Mouse (Mus musculus) forebrain, embryonic 15.5 days (tissue): ENCODE results near the gene Slc6a20a. TPM values are rescaled to one million over a fixed set of nuclear protein-coding genes. Genes with fewer than 3 reads are reported as not detected.
A peak's percentile ranks its signal among the peaks of the same experiment; 100 is the strongest.
"Not testable (repeated sequence)": the region's sequence is repeated elsewhere in the genome, so short reads cannot be mapped to it uniquely, and the experiment has no call there.

Experiments
- ATAC-seq: fragments of 200-750 bp; cut with Nextera tagmentation; replicated peaks from 2 replicates; pipeline ENCODE4 v1.8.0; 2017; ENCODE audit warnings: mild to moderate bottlenecking, moderate TSS enrichment, moderate library complexity
- H3K27ac ChIP-seq: fragments of 300-500 bp; sonication (generic); replicated peaks from 2 replicates; pipeline ENCODE4 v1.5.1; 2015; ENCODE audit warnings: mild to moderate bottlenecking, inconsistent platforms
- H3K27me3 ChIP-seq: fragments of 300-500 bp; sonication (generic); 2 replicates; pipeline ENCODE4 v1.6.1; 2015; ENCODE audit warnings: inconsistent platforms
- H3K36me3 ChIP-seq: fragments of 300-500 bp; sonication (generic); 2 replicates; pipeline ENCODE4 v1.6.1; 2015; ENCODE audit warnings: mild to moderate bottlenecking, inconsistent platforms
- H3K4me1 ChIP-seq: fragments of 300-500 bp; sonication (generic); 2 replicates; pipeline ENCODE4 v1.6.1; 2015; ENCODE audit warnings: inconsistent platforms
- H3K4me2 ChIP-seq: fragments of 300-500 bp; sonication (generic); replicated peaks from 2 replicates; pipeline ENCODE4 v1.6.1; 2015; ENCODE audit warnings: mild to moderate bottlenecking, inconsistent platforms
- H3K4me3 ChIP-seq: fragments of 300-500 bp; sonication (generic); 2 replicates; pipeline ENCODE4 v1.5.1; 2015; ENCODE audit warnings: mild to moderate bottlenecking, inconsistent platforms
- H3K9ac ChIP-seq: fragments of 300-500 bp; sonication (generic); replicated peaks from 2 replicates; pipeline ENCODE4 v1.6.1; 2015; ENCODE audit warnings: mild to moderate bottlenecking, inconsistent platforms
- H3K9me3 ChIP-seq: fragments of 300-500 bp; sonication (generic); 2 replicates; pipeline ENCODE4 v1.6.1; 2016; ENCODE audit warnings: inconsistent platforms
- WGBS: fragments of 180-500 bp; shearing (Covaris S2); methylation state at CpG from one replicate; pipeline ENCODE4 v1.1.7; 2015; ENCODE audit warnings: mixed read lengths; 5-methylcytosine and 5-hydroxymethylcytosine counted together
- polyA plus RNA-seq: library from polyadenylated mRNA; unstranded; fragments of >200 nt; fragmentation: Nextera tagmentation; extraction: Ambion mirVana; gene quantifications from 2 replicates; pipeline ENCODE4 v1.2.1, GENCODE M21; 2015

Slc6a20a gene
- polyA plus RNA-seq, 1 experiment from 2014 or later: 2.8 TPM

GRCm38 (mm10) chr9:123679198-123679597 is 513 bp upstream of the Slc6a20a start:
- Histone ChIP-seq H3K9me3 (no peaks in the 10 kb centered on the region), H3K36me3 (no peaks in the 10 kb centered on the region), H3K27me3 (peaks cover 41% of the 10 kb centered on the region), H3K4me2 (peak overlapping the region; percentile 79), H3K27ac (no peak overlapping the region), H3K4me3 (no peak overlapping the region), H3K4me1 (peaks cover 8% of the 10 kb centered on the region), H3K9ac (no peak overlapping the region)
- no peak for ATAC-seq
- 22% methylated on average over 2 of the region's 2 CpGs for WGBS

- no peak overlapping the region for H3K9ac ChIP-seq
- H3K27me3 ChIP-seq: no peaks in the 10 kb centered on the region
- no peaks in the 10 kb centered on the region for H3K4me1 ChIP-seq
- WGBS: 54% methylated on average over 5 of the region's 5 CpGs
- H3K27ac ChIP-seq: no peak overlapping the region
- H3K4me3 ChIP-seq: no peak overlapping the region
- ATAC-seq: no peak
- no peak overlapping the region for H3K4me2 ChIP-seq
- H3K9me3 ChIP-seq: no peaks in the 10 kb centered on the region
- H3K36me3 ChIP-seq: no peaks in the 10 kb centered on the region
Measured at GRCm38 (mm10) chr9:123665645-123666044, 13.0 kb downstream of the Slc6a20a start.

- WGBS: 63% methylated on average over 18 of the region's 18 CpGs
- ATAC-seq: peak; percentile 91
- not testable (repeated sequence) for H3K9me3 ChIP-seq, H3K27me3 ChIP-seq, H3K27ac ChIP-seq, H3K9ac ChIP-seq, H3K4me2 ChIP-seq, H3K4me1 ChIP-seq, H3K4me3 ChIP-seq, H3K36me3 ChIP-seq
Measured at GRCm38 (mm10) chr9:123659986-123660676, 18.6 kb downstream of the Slc6a20a start.

- no peak for ATAC-seq
- Histone ChIP-seq H3K36me3 (no peaks in the 10 kb centered on the region), H3K4me3 (no peak overlapping the region)
Measured at GRCm38 (mm10) chr9:123658981-123659380, 19.7 kb downstream of the Slc6a20a start.

GRCm38 (mm10) chr9:123657457-123657856 is 21.2 kb downstream of the Slc6a20a start:
- Histone ChIP-seq H3K9ac (no peak overlapping the region), H3K36me3 (no peaks in the 10 kb centered on the region), H3K27me3 (no peaks in the 10 kb centered on the region), H3K27ac (no peak overlapping the region), H3K4me2 (no peak overlapping the region), H3K4me3 (no peak overlapping the region), H3K4me1 (peaks cover 7% of the 10 kb centered on the region; the same call in 1 of the 2 replicates), H3K9me3 (no peaks in the 10 kb centered on the region)
- ATAC-seq: no peak
- WGBS: 83% methylated on average over 3 of the region's 3 CpGs

More at GRCm38 (mm10) chr9:123658981-123659380, 19.7 kb downstream of the Slc6a20a start:
- no peaks in the 10 kb centered on the region for H3K9me3 ChIP-seq
- no peak overlapping the region for H3K4me2 ChIP-seq
- peaks cover 7% of the 10 kb centered on the region; the same call in 1 of the 2 replicates for H3K4me1 ChIP-seq
- H3K27ac ChIP-seq: no peak overlapping the region
- no peak overlapping the region for H3K9ac ChIP-seq
- no peaks in the 10 kb centered on the region for H3K27me3 ChIP-seq

GRCm38 (mm10) chr9:123651369-123651768 is 27.3 kb downstream of the Slc6a20a start:
- Histone ChIP-seq H3K9ac (no peak overlapping the region), H3K27me3 (no peaks in the 10 kb centered on the region), H3K4me3 (no peak overlapping the region), H3K36me3 (no peaks in the 10 kb centered on the region), H3K4me2 (no peak overlapping the region), H3K9me3 (no peaks in the 10 kb centered on the region), H3K4me1 (no peaks in the 10 kb centered on the region), H3K27ac (no peak overlapping the region)
- 63% methylated on average over 4 of the region's 4 CpGs for WGBS
- no peak for ATAC-seq

GRCm38 (mm10) chr9:123649785-123650511 is 28.7 kb downstream of the Slc6a20a start:
- H3K27ac ChIP-seq: no peak overlapping the region
- H3K4me2 ChIP-seq: no peak overlapping the region
- no peaks in the 10 kb centered on the region for H3K9me3 ChIP-seq
- no peak overlapping the region for H3K4me3 ChIP-seq
- H3K4me1 ChIP-seq: no peaks in the 10 kb centered on the region
- ATAC-seq: no peak
- H3K36me3 ChIP-seq: no peaks in the 10 kb centered on the region
- H3K27me3 ChIP-seq: no peaks in the 10 kb centered on the region
- no peak overlapping the region for H3K9ac ChIP-seq
- 94% methylated on average over 2 of the region's 2 CpGs for WGBS

GRCm38 (mm10) chr9:123640106-123640505 is 38.6 kb downstream of the Slc6a20a start:
- ATAC-seq: no peak
- no peaks in the 10 kb centered on the region for H3K36me3 ChIP-seq
- no peak overlapping the region for H3K4me2 ChIP-seq
- WGBS: 79% methylated on average over 1 of the region's 1 CpGs
- no peaks in the 10 kb centered on the region for H3K27me3 ChIP-seq
- H3K27ac ChIP-seq: no peak overlapping the region
- H3K4me1 ChIP-seq: no peaks in the 10 kb centered on the region
- no peaks in the 10 kb centered on the region for H3K9me3 ChIP-seq
- H3K9ac ChIP-seq: no peak overlapping the region
- no peak overlapping the region for H3K4me3 ChIP-seq

- no peaks in the 10 kb centered on the region for H3K9me3 ChIP-seq
- H3K4me3 ChIP-seq: no peak overlapping the region
- H3K27ac ChIP-seq: no peak overlapping the region
- no peak overlapping the region for H3K4me2 ChIP-seq
- no peaks in the 10 kb centered on the region for H3K4me1 ChIP-seq
- 0 out of 2 replicates have a peak, but pooled peaks have one; percentile 51 for ATAC-seq
- H3K27me3 ChIP-seq: no peaks in the 10 kb centered on the region
- WGBS: 80% methylated on average over 1 of the region's 1 CpGs
- H3K9ac ChIP-seq: no peak overlapping the region
- no peaks in the 10 kb centered on the region for H3K36me3 ChIP-seq
Measured at GRCm38 (mm10) chr9:123638668-123639089, 40.0 kb downstream of the Slc6a20a start.

GRCm38 (mm10) chr9:123638231-123638630 is 40.5 kb downstream of the Slc6a20a start:
- no peaks in the 10 kb centered on the region for H3K36me3 ChIP-seq
- H3K4me2 ChIP-seq: no peak overlapping the region
- H3K4me3 ChIP-seq: no peak overlapping the region
- H3K9ac ChIP-seq: no peak overlapping the region
- H3K27ac ChIP-seq: no peak overlapping the region
- H3K4me1 ChIP-seq: no peaks in the 10 kb centered on the region
- H3K27me3 ChIP-seq: no peaks in the 10 kb centered on the region
- no peak for ATAC-seq
- H3K9me3 ChIP-seq: no peaks in the 10 kb centered on the region

GRCm38 (mm10) chr9:123636771-123637170 is 41.9 kb downstream of the Slc6a20a start:
- no peak overlapping the region for H3K4me2 ChIP-seq
- no peaks in the 10 kb centered on the region for H3K4me1 ChIP-seq
- no peaks in the 10 kb centered on the region for H3K27me3 ChIP-seq
- H3K36me3 ChIP-seq: no peaks in the 10 kb centered on the region
- no peak for ATAC-seq
- H3K4me3 ChIP-seq: no peak overlapping the region
- 71% methylated on average over 5 of the region's 5 CpGs for WGBS
- no peaks in the 10 kb centered on the region for H3K9me3 ChIP-seq
- no peak overlapping the region for H3K27ac ChIP-seq
- no peak overlapping the region for H3K9ac ChIP-seq

GRCm38 (mm10) chr9:123632993-123633392 is 45.7 kb downstream of the Slc6a20a start:
- Histone ChIP-seq H3K4me1 (no peaks in the 10 kb centered on the region), H3K9ac (no peak overlapping the region), H3K36me3 (no peaks in the 10 kb centered on the region), H3K9me3 (no peaks in the 10 kb centered on the region), H3K27ac (no peak overlapping the region), H3K4me3 (no peak overlapping the region), H3K4me2 (no peak overlapping the region), H3K27me3 (no peaks in the 10 kb centered on the region)
- no peak for ATAC-seq
- WGBS: 89% methylated on average over 3 of the region's 3 CpGs
